Comparison of ENCODE assay signal across 11 mouse cellular contexts in the genomic region with DNA sequence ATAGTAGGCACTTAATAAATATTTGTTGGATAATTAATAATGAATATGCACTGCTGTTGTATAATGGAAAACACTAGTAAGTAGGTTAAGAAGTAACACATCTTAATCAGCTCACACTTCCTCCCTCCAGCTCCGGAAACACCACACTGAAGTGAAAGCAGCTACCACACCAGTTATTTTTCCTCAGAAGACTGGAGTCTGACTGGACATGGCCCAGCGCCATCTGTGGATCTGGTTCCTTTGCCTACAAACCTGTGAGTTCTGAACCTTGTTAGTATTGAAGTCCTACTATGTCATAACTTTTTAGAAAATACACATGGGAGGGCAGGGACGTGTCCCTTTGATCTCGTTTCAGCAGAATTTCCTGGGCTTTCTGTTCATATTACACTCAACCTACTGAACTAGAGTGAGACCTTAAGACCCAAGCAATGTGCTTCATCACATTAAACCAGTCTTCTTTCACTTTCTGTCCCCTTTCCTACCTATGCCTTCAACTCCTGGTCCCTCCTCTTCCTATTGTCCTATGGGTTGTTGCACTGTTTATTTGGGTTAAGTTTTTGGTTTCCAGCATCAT. TPM values are rescaled to one million over a fixed set of nuclear protein-coding genes. Genes with fewer than 3 reads are reported as not detected.
DNase-seq lines count a peak whose midpoint lies in the region; ATAC-seq lines count a peak whose summit lies in the region.
"Had no signal": no experiment of that assay in that cellular context is flagged by ENCODE, and none has a peak within 500 bp of the region (broad histone marks: within the 10 kb centered on the region; RNA-seq: fewer than 3 reads in every experiment).

No protein-coding gene starts in this region.

- no peak overlapping the region for H3K4me2 ChIP-seq in forebrain, embryonic 14.5 days (ENCODE audit: low read length)
- H3K4me2 ChIP-seq: forebrain, embryonic 13.5 days; lung, embryonic 15.5 days had no signal

- no peak for ATAC-seq in forebrain, embryonic 14.5 days
- ATAC-seq: forebrain, embryonic 13.5 days had no signal

- H3K4me3 ChIP-seq in megakaryocyte, embryonic 14.5 days (replicated peaks) = peak overlapping the region; percentile 90
- no peak overlapping the region for H3K4me3 ChIP-seq in forebrain, embryonic 14.5 days (ENCODE audit: low read depth, low read length)
- no peak overlapping the region for H3K4me3 ChIP-seq in embryonic facial prominence, embryonic 10.5 days
- H3K4me3 ChIP-seq: forebrain, embryonic 13.5 days; lung, embryonic 15.5 days had no signal

- no peaks in the 10 kb centered on the region for H3K9me3 ChIP-seq in megakaryocyte, embryonic 14.5 days
- no peaks in the 10 kb centered on the region for H3K9me3 ChIP-seq in forebrain, embryonic 14.5 days (replicated peaks; ENCODE audit: control insufficient read depth, low read length)
- no peaks in the 10 kb centered on the region for H3K9me3 ChIP-seq in embryonic facial prominence, embryonic 10.5 days
- H3K9me3 ChIP-seq: forebrain, embryonic 13.5 days; lung, embryonic 15.5 days had no signal

- DNase-seq in layer of hippocampus, adult 9-11 months = peak; percentile 38
- no peak for DNase-seq in layer of hippocampus, postnatal 25 days (ENCODE audit: extremely low spot score in 1 of 2, low spot score in 1 of 2)
- peak; percentile 16 for DNase-seq in heart, postnatal 10 days
- DNase-seq in thymus, postnatal 36 days = peak; percentile 55 to 62
- no peak for DNase-seq in right cerebral cortex, postnatal 36 days (ENCODE audit: low spot score in 2 of 2)
- DNase-seq in forebrain, embryonic 14.5 days (ENCODE audit: low spot score) = no peak
- no peak for DNase-seq in embryonic facial prominence, embryonic 10.5 days (ENCODE audit: low spot score)
- DNase-seq: kidney, postnatal 14 days had no signal

- WGBS in forebrain, embryonic 14.5 days = 87% methylated on average over 4 of the region's 4 CpGs
- WGBS in embryonic facial prominence, embryonic 10.5 days = 78% methylated on average over 4 of the region's 4 CpGs

- H3K9ac ChIP-seq in forebrain, embryonic 14.5 days (ENCODE audit: low read length) = no peak overlapping the region
- H3K9ac ChIP-seq: forebrain, embryonic 13.5 days; lung, embryonic 15.5 days had no signal

- intact Hi-C loops in heart, postnatal 10 days (cut with DNase I) = no loop called here

- peaks cover 39% of the 10 kb centered on the region for H3K4me1 ChIP-seq in megakaryocyte, embryonic 14.5 days
- H3K4me1 ChIP-seq in forebrain, embryonic 14.5 days (ENCODE audit: control insufficient read depth, insufficient read depth, low read length) = no peaks in the 10 kb centered on the region
- no peaks in the 10 kb centered on the region for H3K4me1 ChIP-seq in embryonic facial prominence, embryonic 10.5 days
- H3K4me1 ChIP-seq: forebrain, embryonic 13.5 days; lung, embryonic 15.5 days had no signal

- H3K27me3 ChIP-seq in megakaryocyte, embryonic 14.5 days (replicated peaks) = no peaks in the 10 kb centered on the region
- no peaks in the 10 kb centered on the region for H3K27me3 ChIP-seq in forebrain, embryonic 14.5 days (replicated peaks; ENCODE audit: control insufficient read depth, insufficient read depth, low read length)
- no peaks in the 10 kb centered on the region for H3K27me3 ChIP-seq in embryonic facial prominence, embryonic 10.5 days (replicated peaks; ENCODE audit: low read depth, poor library complexity, severe bottlenecking)
- H3K27me3 ChIP-seq: forebrain, embryonic 13.5 days; lung, embryonic 15.5 days had no signal

- H3K36me3 ChIP-seq in megakaryocyte, embryonic 14.5 days (replicated peaks; ENCODE audit: low read length) = peaks cover 14% of the 10 kb centered on the region
- no peaks in the 10 kb centered on the region for H3K36me3 ChIP-seq in forebrain, embryonic 14.5 days (ENCODE audit: control insufficient read depth, insufficient read depth, low read length)
- no peaks in the 10 kb centered on the region for H3K36me3 ChIP-seq in embryonic facial prominence, embryonic 10.5 days (replicated peaks)
- H3K36me3 ChIP-seq: lung, embryonic 15.5 days had no signal

- no peak overlapping the region for H3K27ac ChIP-seq in forebrain, embryonic 14.5 days (ENCODE audit: low read depth, low read length)
- no peak overlapping the region for H3K27ac ChIP-seq in embryonic facial prominence, embryonic 10.5 days (replicated peaks)
- H3K27ac ChIP-seq: forebrain, embryonic 13.5 days; lung, embryonic 15.5 days had no signal

RNA-seq across cellular contexts. Expression of a gene that starts 1.0 kb away (rescaled TPM):
- total RNA-seq in layer of hippocampus, postnatal 25 days (2021) = 1 to 10 TPM; 2.6 to 3.7 TPM
- total RNA-seq in heart, postnatal 10 days (2021) = 1 to 10 TPM; 1.8 to 2.5 TPM
- polyA plus RNA-seq in megakaryocyte, embryonic 14.5 days (2012; ENCODE audit: insufficient read depth, low replicate concordance) = 1.2 and 4.2 TPM in 2 replicates
- polyA plus RNA-seq in forebrain, embryonic 14.5 days (2014; fragmentation: Nextera tagmentation; extraction: Ambion mirVana) = 1.2 and 1.4 TPM in 2 replicates
- polyA plus RNA-seq in embryonic facial prominence, embryonic 10.5 days (2016; fragmentation: Nextera tagmentation; extraction: Ambion mirVana) = 0.31 and 0.65 TPM in 2 replicates

RNA-seq across cellular contexts. Expression of a gene that starts 54.9 kb away (rescaled TPM):
- total RNA-seq in layer of hippocampus, postnatal 25 days (2021) = under 1 TPM in 1 of 2 experiments, not detected in 1; 0.14 TPM
- total RNA-seq in heart, postnatal 10 days (2021) = under 1 TPM; 0.10 to 0.17 TPM
- 0.36 TPM in 1 of 2 replicates, not detected in the other for polyA plus RNA-seq in megakaryocyte, embryonic 14.5 days (2012; ENCODE audit: insufficient read depth, low replicate concordance)
- polyA plus RNA-seq in forebrain, embryonic 14.5 days (2014; fragmentation: Nextera tagmentation; extraction: Ambion mirVana) = not detected in 2 replicates
- polyA plus RNA-seq in embryonic facial prominence, embryonic 10.5 days (2016; fragmentation: Nextera tagmentation; extraction: Ambion mirVana) = not detected in 2 replicates
- polyA plus RNA-seq: forebrain, embryonic 13.5 days; lung, embryonic 15.5 days had no signal

Comparison
In these comparisons a context has a peak if more than half of its experiments do, and no peak if none do; other contexts are left out.
1. DNase-seq: peak in layer of hippocampus, adult 9-11 months (single experiment), heart, postnatal 10 days (2 of 2) and thymus, postnatal 36 days (2 of 2); none in layer of hippocampus, postnatal 25 days (0 of 2), right cerebral cortex, postnatal 36 days (0 of 2), forebrain, embryonic 14.5 days (single experiment) and embryonic facial prominence, embryonic 10.5 days (single experiment).